Mouse (Mus musculus) ES-E14 (cell line): ENCODE measurements around the gene Nmt1. TPM values are rescaled to one million over a fixed set of nuclear protein-coding genes. Genes with fewer than 3 reads are reported as not detected.
A peak's percentile ranks its signal among the peaks of the same experiment; 100 is the strongest.

ENCODE experiments used
- DNase-seq: peaks from one replicate; pipeline ENCODE4 v3.0.0-alpha.2; 2013; ENCODE audit warnings: low read depth, low spot score
- H3K27ac ChIP-seq: 2 replicates; pipeline ENCODE4 v1.5.1; 2012; ENCODE audit warnings: low read depth, mild to moderate bottlenecking, low read length, moderate library complexity, mixed read lengths; ENCODE audit not compliant: poor library complexity, insufficient read depth, severe bottlenecking
- H3K36me3 ChIP-seq: 2 replicates; pipeline ENCODE4 v1.6.1; 2012; ENCODE audit warnings: mild to moderate bottlenecking, low read length, moderate library complexity, mixed read lengths; ENCODE audit not compliant: control insufficient read depth, poor library complexity, insufficient read depth, severe bottlenecking
- H3K4me1 ChIP-seq, 2 experiments: fragments of 150-350 bp in 1 of 2; sonication (generic) in 1 of 2; 2 replicates each; pipeline ENCODE4 v1.6.1; 2012; ENCODE audit warnings: low read length in 2 of 2, mild to moderate bottlenecking in 1 of 2, mixed read lengths in 1 of 2; ENCODE audit not compliant: control insufficient read depth in 2 of 2, insufficient read depth in 2 of 2, poor library complexity in 1 of 2
- H3K4me3 ChIP-seq, 2 experiments: fragments of 150-350 bp in 1 of 2; sonication (generic) in 1 of 2; 2 replicates each; pipeline ENCODE4 v1.5.1; 2012; ENCODE audit warnings: low read length in 2 of 2, low read depth in 1 of 2, mild to moderate bottlenecking in 1 of 2, mixed read lengths in 1 of 2; ENCODE audit not compliant: insufficient read depth in 1 of 2, poor library complexity in 1 of 2, severe bottlenecking in 1 of 2
- H3K9ac ChIP-seq: 2 replicates; pipeline ENCODE4 v1.6.1; 2012; ENCODE audit warnings: low read depth, mild to moderate bottlenecking, low read length, mixed read lengths; ENCODE audit not compliant: poor library complexity, insufficient read depth, severe bottlenecking
- H3K9me3 ChIP-seq: fragments of 150-350 bp; sonication (generic); 2 replicates; pipeline ENCODE4 v1.6.1; 2012; ENCODE audit warnings: low read depth, mild to moderate bottlenecking, low read length; ENCODE audit not compliant: control insufficient read depth, insufficient read depth
- CHD2 ChIP-seq: IDR thresholded peaks from 2 replicates; pipeline ENCODE4 v1.6.1; 2014; ENCODE audit warnings: mild to moderate bottlenecking, low read depth, low read length, inconsistent platforms
- HCFC1 ChIP-seq: IDR thresholded peaks from 2 replicates; pipeline ENCODE4 v1.6.1; 2012; ENCODE audit warnings: low read length, inconsistent platforms, borderline replicate concordance; ENCODE audit not compliant: insufficient read depth
- MAFK ChIP-seq: IDR thresholded peaks from 2 replicates; pipeline ENCODE4 v1.6.1; 2014; ENCODE audit warnings: mild to moderate bottlenecking, low read depth, low read length, inconsistent platforms; ENCODE audit not compliant: insufficient read depth
- ZC3H11A ChIP-seq: IDR thresholded peaks from 2 replicates; pipeline ENCODE4 v1.6.1; 2012; ENCODE audit warnings: low read depth, mild to moderate bottlenecking, inconsistent platforms, low read length, borderline replicate concordance
- ZNF384 ChIP-seq: IDR thresholded peaks from 2 replicates; pipeline ENCODE4 v1.6.1; 2012; ENCODE audit warnings: low read depth, low read length, inconsistent platforms
- in situ Hi-C, 2 experiments: fragments of 600-800 bp; cut with MboI; formaldehyde crosslinking; loops; one replicate each; pipeline ENCODE4 v1.15.1; 2025; ENCODE audit warnings: low sequenced_read_pairs in 2 of 2, inconsistent platforms in 1 of 2; ENCODE audit not compliant: unreplicated experiment in 2 of 2
- total RNA-seq: library from RNA; depleted of rRNA; stranded (reverse); fragments of 300-350 nt; gene quantifications from 2 replicates; pipeline ENCODE4 v1.2.3, GENCODE M21; 2012

Gene Nmt1
- total RNA-seq, 1 experiment: 61.0 TPM

GRCm38 (mm10) chr11:103111881-103112551 lies 84.0 kb downstream of the Nmt1 start:
- Histone ChIP-seq H3K27ac (peak overlapping the region; percentile 82), H3K9ac (peak overlapping the region; percentile 71), H3K36me3 (no peaks in the 10 kb centered on the region), H3K4me1 (peaks cover 2 to 5% of the 10 kb centered on the region in 2 experiments; a peak in 3 of 4 replicates), H3K4me3 (peak overlapping the region; percentile 52 to 59), H3K9me3 (no peaks in the 10 kb centered on the region)
- in situ Hi-C loops: no loop called here
- DNase-seq: no peak
- TF ChIP-seq CHD2 (no peak), MAFK (no peak), HCFC1 (peak; percentile 26; the same call in 1 of the 2 replicates), ZNF384 (no peak), ZC3H11A (no peak)

- Histone ChIP-seq H3K27ac (peak overlapping the region; percentile 82), H3K36me3 (peaks cover 3% of the 10 kb centered on the region; the same call in 1 of the 2 replicates), H3K4me1 (peaks cover 2 to 5% of the 10 kb centered on the region in 2 experiments; a peak in 3 of 4 replicates), H3K9me3 (no peaks in the 10 kb centered on the region), H3K9ac (peak overlapping the region; percentile 70; the same call in 1 of the 2 replicates), H3K4me3 (peak overlapping the region; percentile 52 to 59)
- DNase-seq: no peak
- TF ChIP-seq MAFK: no peak
- in situ Hi-C loops: no loop called here
Measured at GRCm38 (mm10) chr11:103112552-103112912, 84.5 kb downstream of the Nmt1 start.

GRCm38 (mm10) chr11:103113005-103113404 lies 85.0 kb downstream of the Nmt1 start:
- in situ Hi-C loops: no loop called here
- no peaks in the 10 kb centered on the region for H3K9me3 ChIP-seq
- peak overlapping the region; percentile 70 for H3K9ac ChIP-seq
- H3K36me3 ChIP-seq: peaks cover 3% of the 10 kb centered on the region; the same call in 1 of the 2 replicates
- H3K4me1 ChIP-seq: peaks cover 2 to 5% of the 10 kb centered on the region in 2 experiments; a peak in 3 of 4 replicates
- peak overlapping the region; percentile 82 for H3K27ac ChIP-seq
- H3K4me3 ChIP-seq: peak overlapping the region; percentile 52 to 59
- no peak for TF ChIP-seq ZC3H11A
- no peak for TF ChIP-seq ZNF384
- no peak for TF ChIP-seq CHD2
- no peak; the same call in 1 of the 2 replicates for TF ChIP-seq HCFC1
- TF ChIP-seq MAFK: no peak
- DNase-seq: no peak

- peaks cover 2 to 5% of the 10 kb centered on the region in 2 experiments; a peak in 3 of 4 replicates for H3K4me1 ChIP-seq
- peaks cover 3% of the 10 kb centered on the region for H3K36me3 ChIP-seq
- TF ChIP-seq ZC3H11A (no peak), CHD2 (no peak), MAFK (no peak), ZNF384 (no peak), HCFC1 (no peak)
Measured at GRCm38 (mm10) chr11:103113771-103114170, 85.8 kb downstream of the Nmt1 start.

More at GRCm38 (mm10) chr11:103113771-103114170, 85.8 kb downstream of the Nmt1 start:
- H3K9ac ChIP-seq: peak overlapping the region; percentile 33; the same call in 1 of the 2 replicates
- peak overlapping the region in 1 of 2 experiments; percentile 2; a peak in 1 of 4 replicates for H3K4me3 ChIP-seq
- no peaks in the 10 kb centered on the region for H3K9me3 ChIP-seq
- H3K27ac ChIP-seq: no peak overlapping the region; the same call in 1 of the 2 replicates
- DNase-seq: no peak
- in situ Hi-C loops: no loop called here
